Mouse (Mus musculus) ES-E14 (cell line): ENCODE measurements around the gene Slc39a13. TPM values are rescaled to one million over a fixed set of nuclear protein-coding genes. Genes with fewer than 3 reads are reported as not detected.

Experiments
- DNase-seq: peaks from one replicate; pipeline ENCODE4 v3.0.0-alpha.2; 2013; ENCODE audit warnings: low read depth, low spot score
- H3K27ac ChIP-seq: 2 replicates; pipeline ENCODE4 v1.5.1; 2012; ENCODE audit warnings: low read depth, mild to moderate bottlenecking, low read length, moderate library complexity, mixed read lengths; ENCODE audit not compliant: poor library complexity, insufficient read depth, severe bottlenecking
- H3K36me3 ChIP-seq: 2 replicates; pipeline ENCODE4 v1.6.1; 2012; ENCODE audit warnings: mild to moderate bottlenecking, low read length, moderate library complexity, mixed read lengths; ENCODE audit not compliant: control insufficient read depth, poor library complexity, insufficient read depth, severe bottlenecking
- H3K4me1 ChIP-seq, 2 experiments: fragments of 150-350 bp in 1 of 2; sonication (generic) in 1 of 2; 2 replicates each; pipeline ENCODE4 v1.6.1; 2012; ENCODE audit warnings: low read length in 2 of 2, mild to moderate bottlenecking in 1 of 2, mixed read lengths in 1 of 2; ENCODE audit not compliant: control insufficient read depth in 2 of 2, insufficient read depth in 2 of 2, poor library complexity in 1 of 2
- H3K4me3 ChIP-seq, 2 experiments: fragments of 150-350 bp in 1 of 2; sonication (generic) in 1 of 2; 2 replicates each; pipeline ENCODE4 v1.5.1; 2012; ENCODE audit warnings: low read length in 2 of 2, low read depth in 1 of 2, mild to moderate bottlenecking in 1 of 2, mixed read lengths in 1 of 2; ENCODE audit not compliant: insufficient read depth in 1 of 2, poor library complexity in 1 of 2, severe bottlenecking in 1 of 2
- H3K9ac ChIP-seq: 2 replicates; pipeline ENCODE4 v1.6.1; 2012; ENCODE audit warnings: low read depth, mild to moderate bottlenecking, low read length, mixed read lengths; ENCODE audit not compliant: poor library complexity, insufficient read depth, severe bottlenecking
- H3K9me3 ChIP-seq: fragments of 150-350 bp; sonication (generic); 2 replicates; pipeline ENCODE4 v1.6.1; 2012; ENCODE audit warnings: low read depth, mild to moderate bottlenecking, low read length; ENCODE audit not compliant: control insufficient read depth, insufficient read depth
- CHD2 ChIP-seq: IDR thresholded peaks from 2 replicates; pipeline ENCODE4 v1.6.1; 2014; ENCODE audit warnings: mild to moderate bottlenecking, low read depth, low read length, inconsistent platforms
- HCFC1 ChIP-seq: IDR thresholded peaks from 2 replicates; pipeline ENCODE4 v1.6.1; 2012; ENCODE audit warnings: low read length, inconsistent platforms, borderline replicate concordance; ENCODE audit not compliant: insufficient read depth
- MAFK ChIP-seq: IDR thresholded peaks from 2 replicates; pipeline ENCODE4 v1.6.1; 2014; ENCODE audit warnings: mild to moderate bottlenecking, low read depth, low read length, inconsistent platforms; ENCODE audit not compliant: insufficient read depth
- ZC3H11A ChIP-seq: IDR thresholded peaks from 2 replicates; pipeline ENCODE4 v1.6.1; 2012; ENCODE audit warnings: low read depth, mild to moderate bottlenecking, inconsistent platforms, low read length, borderline replicate concordance
- ZNF384 ChIP-seq: IDR thresholded peaks from 2 replicates; pipeline ENCODE4 v1.6.1; 2012; ENCODE audit warnings: low read depth, low read length, inconsistent platforms
- in situ Hi-C, 2 experiments: fragments of 600-800 bp; cut with MboI; formaldehyde crosslinking; loops; one replicate each; pipeline ENCODE4 v1.15.1; 2025; ENCODE audit warnings: low sequenced_read_pairs in 2 of 2, inconsistent platforms in 1 of 2; ENCODE audit not compliant: unreplicated experiment in 2 of 2
- total RNA-seq: library from RNA; depleted of rRNA; stranded (reverse); fragments of 300-350 nt; gene quantifications from 2 replicates; pipeline ENCODE4 v1.2.3, GENCODE M21; 2012

The Slc39a13 gene
- total RNA-seq, 1 experiment: 18.3 TPM

DNA sequence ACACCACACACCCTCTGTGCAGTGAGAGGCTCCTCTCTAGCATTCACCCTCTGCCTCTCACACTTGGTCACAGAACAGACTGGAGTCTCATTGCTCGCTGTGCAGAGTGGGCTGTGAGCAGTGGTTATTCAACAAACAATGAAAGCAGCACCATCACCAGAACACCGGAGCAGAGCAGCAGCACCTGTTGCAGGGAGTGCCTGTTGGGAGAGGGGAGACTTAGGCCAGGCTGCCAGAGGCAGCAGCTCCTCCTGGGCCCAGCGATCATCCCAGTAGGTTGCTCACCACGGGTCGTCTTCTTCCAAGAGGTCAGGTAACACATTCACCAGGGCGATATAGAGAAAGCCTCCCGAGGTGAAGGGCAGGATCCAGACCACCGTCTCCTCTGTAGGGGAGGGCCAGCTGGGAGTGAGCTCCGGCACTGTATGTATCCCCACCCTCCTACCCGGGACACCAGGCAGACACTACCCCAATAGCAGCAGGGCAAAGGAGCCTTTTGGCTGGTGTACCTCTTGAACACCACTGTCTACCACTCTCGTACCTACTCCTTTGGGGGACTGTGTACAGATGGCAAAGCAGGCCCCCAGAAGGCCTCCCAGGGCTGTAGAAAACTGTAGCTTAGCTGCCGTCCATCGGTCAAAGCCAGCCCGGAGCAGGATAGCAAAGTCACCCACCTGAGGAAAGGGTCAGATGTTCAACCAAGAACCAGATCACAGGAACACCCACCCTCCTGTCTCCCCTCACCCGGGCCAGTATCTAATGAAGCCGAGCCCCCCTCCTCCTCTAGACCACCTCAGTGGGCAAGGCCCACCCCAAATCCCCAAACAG, 7.2 kb downstream of the Slc39a13 start:
- H3K4me3 ChIP-seq: no peak overlapping the region
- no peak for DNase-seq
- no peak overlapping the region for H3K9ac ChIP-seq
- no peak overlapping the region for H3K27ac ChIP-seq
- H3K9me3 ChIP-seq: no peaks in the 10 kb centered on the region
- H3K4me1 ChIP-seq: peaks cover 0 to 8% of the 10 kb centered on the region in 2 experiments; a peak in 2 of 4 replicates
- peaks cover 31% of the 10 kb centered on the region for H3K36me3 ChIP-seq
- TF ChIP-seq CHD2 (no peak), ZNF384 (no peak), HCFC1 (no peak), MAFK (no peak), ZC3H11A (no peak)
- in situ Hi-C loops: no loop called here

DNA sequence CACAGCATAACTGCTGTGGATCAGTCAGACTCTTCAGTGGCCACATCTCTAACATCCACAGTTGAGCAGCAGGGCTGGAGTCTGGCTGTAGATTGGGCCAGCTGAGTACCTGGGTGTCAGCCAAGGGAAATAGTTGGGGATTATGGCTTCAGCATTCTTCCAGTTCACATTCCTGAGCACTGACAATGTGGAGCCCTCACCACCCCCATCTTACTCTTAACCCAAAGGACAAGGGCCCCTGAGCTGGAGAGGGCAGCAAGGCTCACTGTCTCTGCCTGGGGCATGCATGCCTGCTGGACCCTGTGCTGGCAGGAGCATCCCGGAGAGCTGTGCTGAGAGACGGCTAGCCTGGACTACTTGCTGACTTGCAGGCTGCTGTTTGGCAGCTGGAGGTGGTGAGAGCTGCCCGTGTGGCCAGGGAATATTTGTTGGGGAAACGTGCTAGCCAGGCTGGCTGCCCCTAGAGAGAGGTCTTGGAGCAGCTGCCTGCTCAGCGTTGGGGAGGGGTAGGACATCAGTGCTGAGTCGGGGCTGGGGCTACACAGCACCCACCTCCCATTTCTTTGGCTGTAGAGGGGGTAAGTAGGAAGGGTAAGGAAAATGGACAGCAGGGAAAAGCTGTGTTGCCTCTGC, 8.3 kb downstream of the Slc39a13 start:
- Histone ChIP-seq H3K36me3 (peaks cover 37% of the 10 kb centered on the region), H3K9ac (no peak overlapping the region)
- no peak for DNase-seq

GRCm38 (mm10) chr2:91060544-91061355, 9.5 kb downstream of the Slc39a13 start:
- no peak for TF ChIP-seq HCFC1
- no peak for TF ChIP-seq ZC3H11A
- TF ChIP-seq ZNF384: no peak
- no peak for TF ChIP-seq MAFK
- TF ChIP-seq CHD2: no peak
- Histone ChIP-seq H3K36me3 (peaks cover 49% of the 10 kb centered on the region), H3K9ac (no peak overlapping the region), H3K4me3 (no peak overlapping the region), H3K4me1 (peaks cover 0 to 8% of the 10 kb centered on the region in 2 experiments; a peak in 2 of 4 replicates), H3K27ac (no peak overlapping the region), H3K9me3 (no peaks in the 10 kb centered on the region)
- in situ Hi-C loops: no loop called here
- peak; percentile 60 for DNase-seq

More for the DNA sequence above, 8.3 kb downstream of the Slc39a13 start:
- TF ChIP-seq ZC3H11A: no peak
- TF ChIP-seq CHD2: no peak
- in situ Hi-C loops: no loop called here
- Histone ChIP-seq H3K4me3 (no peak overlapping the region), H3K9me3 (no peaks in the 10 kb centered on the region), H3K4me1 (peaks cover 0 to 8% of the 10 kb centered on the region in 2 experiments; a peak in 2 of 4 replicates), H3K27ac (no peak overlapping the region)

DNA sequence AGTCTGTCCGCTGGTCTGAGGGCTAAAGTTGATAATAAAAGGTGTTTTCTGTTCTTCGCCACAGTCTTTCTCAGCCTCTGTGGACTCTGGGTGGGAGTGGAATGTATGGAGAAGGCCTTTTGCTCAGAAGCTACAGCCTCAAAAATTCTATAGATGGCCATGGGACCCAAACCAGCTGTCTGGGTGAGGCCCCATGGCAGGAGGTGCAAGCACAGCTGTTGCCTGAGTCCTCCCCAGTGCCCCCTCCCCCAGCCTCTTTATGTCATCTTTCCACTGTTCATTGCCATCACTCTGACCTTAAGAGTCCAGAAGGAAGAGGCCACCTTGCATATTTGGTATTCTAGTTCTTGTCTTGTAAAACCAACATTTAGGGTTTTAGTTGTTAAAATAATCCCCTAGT, 10.8 kb downstream of the Slc39a13 start:
- Histone ChIP-seq H3K27ac (no peak overlapping the region), H3K4me3 (no peak overlapping the region), H3K9ac (no peak overlapping the region), H3K9me3 (no peaks in the 10 kb centered on the region), H3K4me1 (peaks cover 0 to 10% of the 10 kb centered on the region in 2 experiments; a peak in 2 of 4 replicates), H3K36me3 (peaks cover 55% of the 10 kb centered on the region)
- TF ChIP-seq ZNF384 (no peak), HCFC1 (no peak), CHD2 (no peak), MAFK (no peak), ZC3H11A (no peak)
- in situ Hi-C loops: no loop called here
- no peak for DNase-seq
